Mouse (Mus musculus) right cerebral cortex, adult 18-20 months (tissue): Measurements from ENCODE around the gene Vmn1r197.
"Not testable (repeated sequence)": the region's sequence is repeated elsewhere in the genome, so short reads cannot be mapped to it uniquely, and the experiment has no call there.

Source experiments
- DNase-seq: peaks from one replicate; pipeline ENCODE4 v3.0.0; 2022; ENCODE audit warnings: mixed read lengths

The Vmn1r197 gene

GRCm38 (mm10) chr13:22324289-22324688, at the start of gene Vmn1r197:
TSS of gene Vmn1r197 (plus strand) at chr13:22324589.
- no peak for DNase-seq

GRCm38 (mm10) chr13:22284578-22284977, 39.8 kb upstream of the Vmn1r197 start:
- no peak for DNase-seq

- DNase-seq: no peak
These were observed 34.8 kb upstream of the Vmn1r197 start, which contains the start of gene Vmn1r196 for GRCm38 (mm10) chr13:22289620-22290019. TSS of gene Vmn1r196 (plus strand) at chr13:22289920.

- not testable (repeated sequence) for DNase-seq
These were observed 16.3 kb upstream of the Vmn1r197 start for GRCm38 (mm10) chr13:22308075-22308474.

- no peak for DNase-seq
These were observed 9.0 kb upstream of the Vmn1r197 start for GRCm38 (mm10) chr13:22315361-22315760.

- no peak for DNase-seq
These were observed 7.0 kb upstream of the Vmn1r197 start for GRCm38 (mm10) chr13:22317366-22317765.

- DNase-seq: no peak
These were observed 4.3 kb upstream of the Vmn1r197 start for GRCm38 (mm10) chr13:22320091-22320490.

GRCm38 (mm10) chr13:22333269-22333668, 8.9 kb downstream of the Vmn1r197 start:
- no peak for DNase-seq

GRCm38 (mm10) chr13:22335565-22335964, 11.2 kb downstream of the Vmn1r197 start:
- DNase-seq: no peak

- DNase-seq: no peak
These were observed 25.7 kb downstream of the Vmn1r197 start, which contains the start of gene Vmn1r198 for GRCm38 (mm10) chr13:22350064-22350463. TSS of gene Vmn1r198 (plus strand) at chr13:22350364.

- DNase-seq: no peak
These were observed 26.4 kb downstream of the Vmn1r197 start for GRCm38 (mm10) chr13:22350813-22351212.

GRCm38 (mm10) chr13:22379518-22379917, 55.1 kb downstream of the Vmn1r197 start, which contains the start of gene Vmn1r199:
TSS of gene Vmn1r199 (plus strand) at chr13:22379818.
- no peak for DNase-seq

GRCm38 (mm10) chr13:22381128-22381527, 56.7 kb downstream of the Vmn1r197 start:
- peak; percentile 46 for DNase-seq
